Mouse (Mus musculus) limb, embryonic 11.5 days (tissue): ENCODE measurements at regions not wholly inside any gene's neighbourhood (a gene's known extent, or its start where the extent isn't known, plus 50 kb on each side); places are given as distances from the start of the nearest gene placed in this dataset.

Experiments
- ATAC-seq: fragments of 200-750 bp; cut with Nextera tagmentation; 2 replicates; pipeline ENCODE4 v1.8.0; 2017; ENCODE audit warnings: low read depth; ENCODE audit not compliant: insufficient number of reproducible peaks, low FRiP score, low TSS enrichment
- DNase-seq: peaks from one replicate; pipeline ENCODE4 v3.0.0-alpha.2; 2015; ENCODE audit warnings: low spot score
- H3K27ac ChIP-seq: fragments of 300-500 bp; sonication (generic); replicated peaks from 2 replicates; pipeline ENCODE4 v1.5.1; 2014; ENCODE audit warnings: low read depth, mild to moderate bottlenecking, low read length
- H3K27me3 ChIP-seq: fragments of 300-500 bp; sonication (generic); 2 replicates; pipeline ENCODE4 v1.6.1; 2014; ENCODE audit warnings: mild to moderate bottlenecking, low read length, mixed read lengths; ENCODE audit not compliant: control insufficient read depth, insufficient read depth
- H3K36me3 ChIP-seq: fragments of 300-500 bp; sonication (generic); 2 replicates; pipeline ENCODE4 v1.6.1; 2014; ENCODE audit warnings: mild to moderate bottlenecking, low read length, moderate library complexity, mixed read lengths; ENCODE audit not compliant: control insufficient read depth, insufficient read depth
- H3K4me1 ChIP-seq: fragments of 300-500 bp; sonication (generic); 2 replicates; pipeline ENCODE4 v1.6.1; 2014; ENCODE audit warnings: low read length, mixed read lengths; ENCODE audit not compliant: control insufficient read depth, insufficient read depth
- H3K4me2 ChIP-seq: fragments of 300-500 bp; sonication (generic); 2 replicates; pipeline ENCODE4 v1.6.1; 2014; ENCODE audit warnings: low read depth, mild to moderate bottlenecking, moderate library complexity; ENCODE audit not compliant: severe bottlenecking
- H3K4me3 ChIP-seq: fragments of 300-500 bp; sonication (generic); 2 replicates; pipeline ENCODE4 v1.5.1; 2014; ENCODE audit warnings: low read depth, low read length
- H3K9ac ChIP-seq: fragments of 300-500 bp; sonication (generic); 2 replicates; pipeline ENCODE4 v1.6.1; 2014; ENCODE audit warnings: mild to moderate bottlenecking, low read length
- H3K9me3 ChIP-seq: fragments of 300-500 bp; sonication (generic); 2 replicates; pipeline ENCODE4 v1.6.1; 2016; ENCODE audit warnings: low read length; ENCODE audit not compliant: control insufficient read depth
- WGBS: fragments of 180-500 bp; shearing (Covaris S2); extraction: QIAGEN DNeasy Blood & Tissue Kit; methylation state at CpG from one replicate; pipeline ENCODE4 v1.1.7; 2014; 5-methylcytosine and 5-hydroxymethylcytosine counted together

- ATAC-seq: no peak
- Histone ChIP-seq H3K9ac (no peak overlapping the region), H3K4me1 (peaks cover 9% of the 10 kb centered on the region; the same call in 1 of the 2 replicates), H3K27me3 (no peaks in the 10 kb centered on the region), H3K27ac (no peak overlapping the region), H3K4me3 (no peak overlapping the region), H3K36me3 (no peaks in the 10 kb centered on the region), H3K9me3 (no peaks in the 10 kb centered on the region), H3K4me2 (no peak overlapping the region)
- 68% methylated on average over 4 of the region's 4 CpGs for WGBS
- no peak for DNase-seq
Measured at GRCm38 (mm10) chr12:27408440-27408839, 66.1 kb upstream of the Sox11 start.

GRCm38 (mm10) chr12:27399392-27399791 is 57.0 kb upstream of the Sox11 start:
- ATAC-seq (no peak), DNase-seq (no peak)
- Histone ChIP-seq H3K9me3 (no peaks in the 10 kb centered on the region), H3K36me3 (no peaks in the 10 kb centered on the region), H3K27me3 (no peaks in the 10 kb centered on the region), H3K4me2 (no peak overlapping the region), H3K4me3 (no peak overlapping the region), H3K4me1 (no peaks in the 10 kb centered on the region), H3K27ac (no peak overlapping the region), H3K9ac (no peak overlapping the region)
- WGBS: 75% methylated on average over 5 of the region's 5 CpGs
